8 mouse cellular contexts compared by ENCODE assay signal in genomic region chr2:82053185-82053891, GRCm38 (mm10). TPM values are rescaled to one million over a fixed set of nuclear protein-coding genes. Genes with fewer than 3 reads are reported as not detected.
DNase-seq lines count a peak whose midpoint lies in the region; ATAC-seq and TF ChIP-seq lines count a peak whose summit lies in the region.

TSS of gene Zfp804a (plus strand) at chr2:82053222.

- H3K4me2 ChIP-seq in kidney, embryonic 14.5 days (replicated peaks; ENCODE audit: low read depth, low read length), result peak within 1 kb of the TSS; percentile 99
- peak within 1 kb of the TSS; percentile 83 for H3K4me2 ChIP-seq in liver, postnatal 0 days (ENCODE audit: low read depth, low read length)

- TF ChIP-seq EP300 in liver, postnatal 0 days (IDR thresholded peaks at IDR 0.05; ENCODE audit: low read depth), result no peak

- H3K9ac ChIP-seq in kidney, embryonic 14.5 days (ENCODE audit: low read depth, low read length), result peak within 1 kb of the TSS; percentile 62
- H3K9ac ChIP-seq in liver, postnatal 0 days (replicated peaks), result no peak within 1 kb of the TSS

- peaks cover 10% of the 10 kb centered on the region; the same call in 1 of the 2 replicates for H3K4me1 ChIP-seq in kidney, embryonic 14.5 days (ENCODE audit: control insufficient read depth, insufficient read depth, low read length)
- no peaks in the 10 kb centered on the region; the same call in 1 of the 2 replicates for H3K4me1 ChIP-seq in liver, postnatal 0 days (ENCODE audit: insufficient read depth)

- no peaks in the 10 kb centered on the region for H3K36me3 ChIP-seq in kidney, embryonic 14.5 days (ENCODE audit: control insufficient read depth, insufficient read depth, low read length)
- H3K36me3 ChIP-seq in liver, postnatal 0 days (replicated peaks; ENCODE audit: insufficient read depth, low read length), result no peaks in the 10 kb centered on the region

- peak within 1 kb of the TSS; percentile 66 for H3K4me3 ChIP-seq in kidney, embryonic 14.5 days (ENCODE audit: low read length)
- peak within 1 kb of the TSS; percentile 48 for H3K4me3 ChIP-seq in liver, postnatal 0 days (ENCODE audit: low read depth, low read length)

- no peaks in the 10 kb centered on the region for H3K9me3 ChIP-seq in kidney, embryonic 14.5 days (ENCODE audit: control insufficient read depth, low read length)
- H3K9me3 ChIP-seq in liver, postnatal 0 days (ENCODE audit: low read length), result no peaks in the 10 kb centered on the region

- TF ChIP-seq CTCF in liver, postnatal 0 days (IDR thresholded peaks at IDR 0.05; ENCODE audit: low read depth), result no peak

- ATAC-seq in kidney, embryonic 14.5 days (ENCODE audit: low FRiP score, low TSS enrichment), result peak; percentile 90
- ATAC-seq in liver, postnatal 0 days, result peak; percentile 23
- ATAC-seq in activated CD4-positive, CD25-positive, alpha-beta regulatory T cell, adult 4 months, result no peak

- H3K27me3 ChIP-seq in kidney, embryonic 14.5 days (ENCODE audit: control insufficient read depth, insufficient read depth, low read length), result peaks cover 30% of the 10 kb centered on the region
- H3K27me3 ChIP-seq in liver, postnatal 0 days (ENCODE audit: insufficient read depth, low read length), result peaks cover 25% of the 10 kb centered on the region

- DNase-seq in kidney, adult 8-10 months, result no peak
- peak; percentile 79 for DNase-seq in cerebellum, adult 9-10 months
- DNase-seq in frontal cortex, postnatal 25 days (ENCODE audit: low spot score in 2 of 2), result peak; percentile 20 to 26
- DNase-seq in layer of hippocampus, adult 9-11 months, result peak; percentile 74
- DNase-seq in liver, postnatal 0 days, result no peak
- DNase-seq in right cerebral cortex, postnatal 4 days, result peak; percentile 75

- under 1% methylated on average over 68 of the region's 82 CpGs for WGBS in kidney, embryonic 14.5 days
- 1% methylated on average over 78 of the region's 82 CpGs for WGBS in liver, postnatal 0 days (ENCODE audit: insufficient replicate concordance)

- H3K27ac ChIP-seq in kidney, embryonic 14.5 days (ENCODE audit: low read depth, low read length), result no peak within 1 kb of the TSS
- H3K27ac ChIP-seq in liver, postnatal 0 days (ENCODE audit: low read depth), result no peak within 1 kb of the TSS

RNA-seq across cellular contexts. Expression of gene Zfp804a, which starts in this region (rescaled TPM):
- 0.43 and 0.49 TPM in 2 replicates for polyA plus RNA-seq in kidney, embryonic 14.5 days (2014; fragmentation: Nextera tagmentation; extraction: Ambion mirVana)
- polyA plus RNA-seq in liver, postnatal 0 days (2015; fragmentation: Nextera tagmentation; extraction: Ambion mirVana), result not detected in 2 replicates
- not detected for polyA plus RNA-seq in activated CD4-positive, CD25-positive, alpha-beta regulatory T cell, adult 4 months (2017; shearing (Covaris generic))

Comparison
In these comparisons a context has a peak if more than half of its experiments do, and no peak if none do; other contexts are left out.
1. Peak in ATAC-seq, H3K4me3 ChIP-seq, H3K9ac ChIP-seq and H3K4me2 ChIP-seq in kidney, embryonic 14.5 days; RNA of the gene not detected or under 1 TPM.
2. Peak in ATAC-seq, H3K4me3 ChIP-seq and H3K4me2 ChIP-seq in liver, postnatal 0 days; RNA of the gene not detected or under 1 TPM.
3. DNase-seq: peak in cerebellum, adult 9-10 months (single experiment), frontal cortex, postnatal 25 days (2 of 2), layer of hippocampus, adult 9-11 months (single experiment) and right cerebral cortex, postnatal 4 days (single experiment); none in kidney, adult 8-10 months (0 of 2) and liver, postnatal 0 days (single experiment).